Mouse (Mus musculus) stomach, postnatal 0 days (tissue): Measurements from ENCODE around the gene Ccnc. TPM values are rescaled to one million over a fixed set of nuclear protein-coding genes. Genes with fewer than 3 reads are reported as not detected.

Experiments
- ATAC-seq: fragments of 200-750 bp; cut with Nextera tagmentation; 2 replicates; pipeline ENCODE4 v1.8.0; 2017; ENCODE audit not compliant: low FRiP score, low TSS enrichment
- DNase-seq: peaks from one replicate; pipeline ENCODE4 v3.0.0-alpha.2; 2016; ENCODE audit warnings: low spot score
- H3K27ac ChIP-seq: fragments of 300-500 bp; sonication (generic); replicated peaks from 2 replicates; pipeline ENCODE4 v1.5.1; 2014; ENCODE audit warnings: mild to moderate bottlenecking, control low read depth
- H3K27me3 ChIP-seq: fragments of 300-500 bp; sonication (generic); 2 replicates; pipeline ENCODE4 v1.6.1; 2014; ENCODE audit warnings: low read length; ENCODE audit not compliant: control insufficient read depth, insufficient read depth
- H3K36me3 ChIP-seq: fragments of 300-500 bp; sonication (generic); 2 replicates; pipeline ENCODE4 v1.6.1; 2014; ENCODE audit warnings: low read length, mixed read lengths; ENCODE audit not compliant: control insufficient read depth, insufficient read depth
- H3K4me1 ChIP-seq: fragments of 300-500 bp; sonication (generic); replicated peaks from 2 replicates; pipeline ENCODE4 v1.6.1; 2014; ENCODE audit warnings: antibody characterized with exemption; ENCODE audit not compliant: control insufficient read depth, insufficient read depth
- H3K4me2 ChIP-seq: fragments of 300-500 bp; sonication (generic); replicated peaks from 2 replicates; pipeline ENCODE4 v1.6.1; 2014; ENCODE audit warnings: low read depth, mild to moderate bottlenecking, control low read depth, moderate library complexity
- H3K4me3 ChIP-seq: fragments of 300-500 bp; sonication (generic); 2 replicates; pipeline ENCODE4 v1.5.1; 2014; ENCODE audit warnings: low read depth, low read length, control low read depth
- H3K9ac ChIP-seq: fragments of 300-500 bp; sonication (generic); 2 replicates; pipeline ENCODE4 v1.6.1; 2014; ENCODE audit warnings: mild to moderate bottlenecking, low read length, control low read depth, mixed read lengths
- H3K9me3 ChIP-seq: fragments of 300-500 bp; sonication (generic); 2 replicates; pipeline ENCODE4 v1.6.1; 2016; ENCODE audit warnings: low read length; ENCODE audit not compliant: control insufficient read depth
- CTCF ChIP-seq: IDR thresholded peaks from 2 replicates; pipeline ENCODE4 v1.5.1; 2016; ENCODE audit warnings: antibody characterized with exemption, low read depth, mild to moderate bottlenecking, moderate library complexity
- EP300 ChIP-seq: optimal IDR thresholded peaks from 2 replicates; pipeline ENCODE3; 2016; ENCODE audit warnings: antibody characterized with exemption
- WGBS: fragments of 180-500 bp; shearing (Covaris S2); extraction: QIAGEN DNeasy Blood & Tissue Kit; methylation state at CpG from one replicate; pipeline ENCODE4 v1.1.7; 2014; 5-methylcytosine and 5-hydroxymethylcytosine counted together
- polyA plus RNA-seq: library from polyadenylated mRNA; unstranded; fragments of >200 nt; fragmentation: Nextera tagmentation; extraction: Ambion mirVana; gene quantifications from 2 replicates; pipeline ENCODE4 v1.2.1, GENCODE M21; 2015

The Ccnc gene
- polyA plus RNA-seq, 1 experiment from 2014 or later: 23.6 TPM

DNA sequence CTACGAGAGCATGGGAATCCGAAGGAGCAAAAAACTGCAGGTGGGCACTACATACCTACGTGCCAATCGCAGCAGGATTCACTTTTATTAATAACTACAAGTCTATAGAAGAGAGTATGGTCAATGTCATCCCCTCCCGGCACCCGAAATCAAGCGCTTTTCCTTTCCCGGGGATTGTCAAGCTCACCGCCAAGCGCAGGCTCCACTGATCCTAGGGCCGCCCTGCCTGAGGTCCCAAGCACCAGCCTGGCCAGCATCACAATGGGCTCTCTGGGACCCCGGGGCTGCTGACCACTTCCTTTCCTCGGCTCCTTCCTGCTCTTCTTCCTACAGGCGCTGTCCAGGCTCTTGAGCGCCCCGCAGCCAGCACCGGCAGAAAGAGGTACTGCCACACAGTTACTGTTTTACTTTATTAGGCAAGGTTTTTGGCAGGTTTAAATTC lies 39.4 kb downstream of the Ccnc start, which contains the start of the genes Usp45 and Tstd3:
Gene Usp45 (plus strand): TSS at position 294 of the 442 bp plus-strand sequence.
Gene Tstd3 (minus strand): TSS at position 350 of the 442 bp plus-strand sequence.
- DNase-seq (peak; percentile 73), ATAC-seq (peak; percentile 89)
- Histone ChIP-seq H3K4me2 (peak within 1 kb of the TSS; percentile 71), H3K27me3 (no peaks in the 10 kb centered on the region), H3K27ac (no peak within 1 kb of the TSS), H3K4me3 (peak within 1 kb of the TSS; percentile 63), H3K36me3 (no peaks in the 10 kb centered on the region), H3K9me3 (no peaks in the 10 kb centered on the region), H3K4me1 (no peaks in the 10 kb centered on the region), H3K9ac (peak within 1 kb of the TSS; percentile 73)
- under 1% methylated on average over 17 of the region's 17 CpGs for WGBS
- TF ChIP-seq CTCF: peak; percentile 92
- no peak for TF ChIP-seq EP300

DNA sequence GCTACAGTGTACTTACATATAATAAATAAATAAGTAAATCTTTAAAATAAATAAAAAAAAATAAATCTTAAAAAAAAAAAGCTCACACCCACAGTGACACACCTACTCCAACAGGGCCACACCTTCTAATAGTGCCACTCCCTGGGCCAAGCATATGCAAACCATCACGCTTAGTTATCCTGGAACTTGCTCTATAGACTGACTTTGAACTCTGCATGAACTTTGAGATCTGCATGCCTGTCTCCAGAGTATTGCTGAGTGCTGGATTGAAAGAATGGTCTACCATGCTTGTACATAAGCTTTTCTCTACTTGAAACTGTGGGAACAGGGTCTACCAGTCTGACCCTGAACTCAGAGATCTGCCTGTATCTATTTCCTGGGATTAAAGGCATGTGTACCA lies 43.6 kb downstream of the Ccnc start:
- no peak for DNase-seq
- Histone ChIP-seq H3K4me3 (no peak overlapping the region), H3K27me3 (no peaks in the 10 kb centered on the region), H3K4me1 (no peaks in the 10 kb centered on the region), H3K27ac (no peak overlapping the region), H3K9ac (no peak overlapping the region), H3K9me3 (no peaks in the 10 kb centered on the region), H3K4me2 (no peak overlapping the region), H3K36me3 (no peaks in the 10 kb centered on the region)
- ATAC-seq: no peak
- TF ChIP-seq CTCF (no peak), EP300 (no peak)
- WGBS: 62% methylated on average over 1 of the region's 1 CpGs

DNA sequence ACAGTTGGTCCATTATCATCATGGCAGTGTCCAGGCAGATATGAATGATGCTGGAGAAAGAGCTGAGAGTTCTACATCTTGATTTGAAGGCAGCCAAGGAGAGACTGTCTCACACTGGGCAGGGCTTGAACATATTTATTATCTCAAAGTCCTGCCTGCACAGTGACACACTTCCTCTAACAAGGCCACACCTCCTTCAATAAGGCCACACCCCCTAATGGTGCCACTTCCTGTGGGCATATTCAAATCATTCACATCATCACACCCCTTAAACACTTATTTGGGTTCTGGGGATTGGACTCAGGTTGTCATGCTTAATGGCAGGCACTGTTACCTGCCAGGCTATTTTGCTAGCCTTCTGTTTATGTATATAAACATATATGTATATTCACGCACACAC lies 44.8 kb downstream of the Ccnc start:
- Histone ChIP-seq H3K4me3 (no peak overlapping the region), H3K4me2 (no peak overlapping the region), H3K9ac (no peak overlapping the region), H3K27me3 (no peaks in the 10 kb centered on the region), H3K4me1 (no peaks in the 10 kb centered on the region; the same call in 1 of the 2 replicates), H3K36me3 (no peaks in the 10 kb centered on the region), H3K27ac (no peak overlapping the region), H3K9me3 (no peaks in the 10 kb centered on the region)
- ATAC-seq (no peak), DNase-seq (no peak)
- 97% methylated on average over 1 of the region's 1 CpGs for WGBS
- TF ChIP-seq EP300 (no peak), CTCF (no peak)

GRCm38 (mm10) chr4:21776091-21776945 lies 48.8 kb downstream of the Ccnc start:
- Histone ChIP-seq H3K4me3 (peak overlapping the region; percentile 91), H3K4me2 (peak overlapping the region; percentile 72), H3K27ac (peak overlapping the region; percentile 58; the same call in 1 of the 2 replicates), H3K36me3 (peaks cover 3% of the 10 kb centered on the region; the same call in 1 of the 2 replicates), H3K27me3 (no peaks in the 10 kb centered on the region), H3K4me1 (no peaks in the 10 kb centered on the region; the same call in 1 of the 2 replicates), H3K9ac (peak overlapping the region; percentile 86), H3K9me3 (no peaks in the 10 kb centered on the region)
- ATAC-seq (peak; percentile 97), DNase-seq (peak; percentile 97)
- TF ChIP-seq CTCF: no peak
- WGBS: under 1% methylated on average over 44 of the region's 46 CpGs

- Histone ChIP-seq H3K4me3 (peak overlapping the region; percentile 91), H3K36me3 (peaks cover 6% of the 10 kb centered on the region; the same call in 1 of the 2 replicates), H3K27me3 (no peaks in the 10 kb centered on the region), H3K4me2 (peak overlapping the region; percentile 72), H3K4me1 (no peaks in the 10 kb centered on the region; the same call in 1 of the 2 replicates), H3K9ac (peak overlapping the region; percentile 86), H3K27ac (no peak overlapping the region), H3K9me3 (no peaks in the 10 kb centered on the region)
- no peak for DNase-seq
- ATAC-seq: no peak
- TF ChIP-seq EP300: no peak
- no peak for TF ChIP-seq CTCF
- WGBS: 6% methylated on average over 9 of the region's 9 CpGs
These were observed 49.4 kb downstream of the Ccnc start for GRCm38 (mm10) chr4:21776946-21777265.
